Mouse (Mus musculus): ENCODE measurements around the gene Macf1. TPM values are rescaled to one million over a fixed set of nuclear protein-coding genes. Genes with fewer than 3 reads are reported as not detected.
"Not testable (repeated sequence)": the region's sequence is repeated elsewhere in the genome, so short reads cannot be mapped to it uniquely, and the experiment has no call there.

The Macf1 gene
- total RNA-seq, 2 experiments from 2014 or later = 55.6 to 75.8 TPM

DNA sequence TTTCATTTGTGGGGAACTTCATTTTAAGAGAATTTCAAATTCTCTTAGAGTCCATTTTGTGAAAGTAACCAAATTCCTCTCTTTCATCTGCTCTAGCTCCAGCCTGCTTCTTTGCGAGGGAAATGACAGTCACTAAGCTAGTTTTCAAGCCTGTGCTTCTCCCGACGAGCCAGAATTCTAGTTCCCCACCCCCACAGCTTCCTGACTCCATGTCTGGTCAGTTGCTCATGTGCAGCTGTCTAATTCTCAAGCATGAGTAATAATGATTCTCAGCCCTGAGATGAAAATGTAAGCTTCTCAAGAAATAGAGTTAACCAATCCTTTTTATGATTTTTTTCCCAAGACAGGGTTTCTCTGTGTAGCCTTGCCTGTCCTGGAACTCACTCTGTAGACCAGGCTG is 236.9 kb downstream of the Macf1 start:
- no peak for DNase-seq

GRCm38 (mm10) chr4:123446754-123447153 is 237.4 kb downstream of the Macf1 start:
- DNase-seq = no peak

DNA sequence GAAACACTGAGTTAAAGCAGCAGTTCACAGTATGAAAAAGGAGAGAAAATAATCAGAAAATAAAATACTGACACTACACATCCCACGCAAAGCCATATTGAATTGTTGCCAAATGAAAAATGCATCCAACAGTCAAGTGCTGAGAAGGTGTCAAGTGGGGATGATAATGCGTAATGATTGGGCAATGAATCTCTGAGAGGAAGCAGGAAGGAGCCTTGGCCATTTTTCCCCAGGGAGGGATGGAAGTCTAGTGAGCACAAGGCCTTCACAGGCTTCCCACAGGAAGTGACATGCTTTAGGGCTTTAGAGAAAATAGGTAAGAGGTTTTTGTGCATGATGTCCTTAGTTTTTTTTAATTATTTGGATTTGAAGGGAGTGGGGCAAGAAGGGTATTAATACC is 237.9 kb downstream of the Macf1 start:
- not testable (repeated sequence) for DNase-seq

- peak; percentile 63 for DNase-seq
Measured at GRCm38 (mm10) chr4:123438414-123438813, 245.7 kb downstream of the Macf1 start.

GRCm38 (mm10) chr4:123433171-123433570 is 251.0 kb downstream of the Macf1 start:
- DNase-seq = no peak

DNA sequence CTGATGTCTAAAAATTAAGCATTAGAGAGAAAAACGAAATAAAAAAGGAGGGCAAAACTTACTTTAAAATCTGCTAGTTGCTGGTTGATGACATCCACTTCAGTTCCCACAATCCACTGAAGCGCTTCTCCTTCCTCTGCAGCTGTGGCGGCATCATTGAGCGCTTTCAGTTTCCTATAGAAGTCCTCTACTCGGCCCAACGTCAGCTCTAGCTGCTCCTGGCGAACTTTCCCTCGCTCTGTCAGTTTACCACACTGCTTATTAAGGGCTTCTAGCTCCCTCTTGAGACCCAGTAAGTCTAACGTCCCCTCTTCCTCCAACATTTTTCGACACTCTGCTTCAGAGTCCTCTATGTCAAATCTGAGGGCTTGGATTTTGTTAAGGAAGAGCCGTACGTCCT is 252.2 kb downstream of the Macf1 start:
- DNase-seq = no peak

DNA sequence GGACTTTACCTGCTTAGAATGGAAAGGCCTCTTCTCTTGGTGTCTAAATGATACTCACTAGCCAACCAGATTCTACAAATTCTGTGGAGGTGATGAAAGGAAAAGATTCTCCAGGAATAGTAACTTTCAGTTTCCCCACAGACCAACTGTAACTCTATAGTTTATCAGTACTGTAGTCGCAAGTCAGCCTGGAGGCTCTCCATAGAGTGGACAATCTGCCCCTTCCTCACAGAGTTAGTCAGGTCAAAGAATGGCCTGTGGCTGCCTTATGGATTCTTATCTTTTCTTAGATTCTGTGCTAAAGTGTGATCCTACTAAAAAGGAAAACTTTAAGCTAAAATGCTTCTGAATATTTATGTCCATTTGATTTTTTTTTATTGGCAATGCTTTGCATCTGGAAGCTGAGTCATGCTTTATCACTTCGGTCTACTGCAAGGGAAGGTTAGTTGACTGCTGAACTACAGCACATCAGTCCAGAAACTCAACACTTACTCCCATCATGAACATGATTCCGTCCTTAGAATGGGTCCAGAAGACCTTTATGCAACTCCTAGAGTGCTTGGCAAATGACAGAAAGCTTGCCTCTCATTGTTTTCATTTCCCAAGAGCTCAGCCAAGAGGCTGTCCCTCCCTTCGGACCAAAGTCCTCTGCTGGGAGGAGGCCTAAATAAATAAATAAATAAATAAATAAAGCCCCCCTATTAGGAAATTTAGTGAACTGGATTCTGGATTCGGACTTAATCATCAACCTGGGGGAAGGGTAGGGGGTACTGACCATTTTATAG is 256.1 kb downstream of the Macf1 start:
- DNase-seq = no peak

DNA sequence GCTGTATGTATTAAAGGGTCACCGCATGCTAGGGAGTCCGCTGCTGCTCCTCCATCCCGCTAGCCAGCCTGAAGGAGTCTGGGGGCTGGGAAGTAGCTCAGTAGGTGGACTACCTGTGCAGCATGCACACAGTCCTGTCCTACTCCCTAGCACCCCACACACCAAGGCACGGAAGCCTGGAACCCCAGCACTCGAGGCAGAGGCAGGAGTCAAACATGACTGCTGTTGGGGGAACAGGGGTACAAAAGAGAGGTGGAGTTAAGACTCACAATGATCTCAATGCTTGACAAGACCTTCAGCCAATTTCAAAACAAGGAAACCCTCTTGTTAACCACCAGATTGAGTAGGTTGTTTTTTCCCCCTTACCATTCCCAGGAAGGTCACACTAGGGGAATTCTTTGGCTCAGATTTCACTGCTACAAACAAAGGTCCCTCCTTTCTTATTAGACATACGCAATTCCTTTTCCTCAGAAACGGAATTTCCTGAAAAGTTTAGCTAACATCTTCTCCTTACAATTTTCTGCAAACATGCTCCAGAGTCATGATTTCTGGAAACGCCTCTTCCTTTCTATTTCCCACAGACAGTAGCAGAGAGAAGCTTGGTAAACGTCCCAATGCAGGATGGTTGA is 256.8 kb downstream of the Macf1 start:
- DNase-seq = no peak

DNA sequence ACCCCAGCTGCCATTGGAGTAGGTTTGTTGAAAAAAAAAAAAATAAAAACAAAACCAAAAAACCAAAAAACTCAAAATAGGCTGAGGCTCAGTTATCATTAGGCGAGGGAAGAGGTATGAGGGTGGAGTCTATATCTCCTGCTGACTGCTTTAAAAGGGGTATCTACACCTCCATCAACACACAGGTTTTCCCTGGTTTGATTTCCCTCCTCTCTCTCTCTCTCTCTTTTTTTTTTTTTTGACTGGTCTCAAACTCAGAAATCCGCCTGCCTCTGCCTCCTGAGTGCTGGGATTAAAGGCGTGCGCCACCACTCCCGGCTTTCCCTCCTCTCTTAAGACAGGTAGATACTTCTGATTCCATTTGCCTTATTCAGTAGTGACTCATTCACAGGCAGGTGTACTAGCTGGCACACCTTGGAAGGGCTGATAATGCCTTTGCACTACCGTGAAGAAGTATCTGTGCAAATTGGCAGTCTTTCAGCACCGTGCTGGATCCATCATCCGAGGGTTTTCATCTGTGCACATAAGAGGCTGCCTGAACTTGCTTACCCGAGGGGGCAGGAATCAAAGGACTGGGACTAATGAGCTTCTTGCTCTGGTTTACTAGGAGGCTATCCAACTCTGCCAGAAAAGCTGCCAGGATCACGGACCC is 257.6 kb downstream of the Macf1 start:
- DNase-seq = no peak

- no peak for DNase-seq
Measured at GRCm38 (mm10) chr4:123425672-123426272, 258.4 kb downstream of the Macf1 start.

DNA sequence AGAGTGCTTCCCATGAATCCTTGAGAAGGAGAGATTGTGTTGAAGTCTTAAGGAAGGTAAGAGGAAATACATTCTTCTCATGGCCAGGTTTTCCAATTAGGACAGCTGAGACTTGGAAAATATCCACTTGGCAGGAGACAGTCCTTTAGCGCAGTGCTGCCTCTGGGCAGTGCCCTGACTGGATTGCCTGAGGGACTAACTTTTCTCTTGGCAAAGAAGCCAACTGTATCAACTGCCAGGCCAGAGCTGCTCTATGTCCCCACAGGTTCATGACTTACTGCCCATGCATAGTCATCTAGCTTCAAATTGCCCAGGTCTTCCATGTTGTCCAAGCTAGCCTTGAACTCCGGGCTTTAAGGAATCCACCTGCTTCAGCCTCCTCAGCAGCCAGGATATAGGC is 260.1 kb downstream of the Macf1 start:
- no peak for DNase-seq

DNA sequence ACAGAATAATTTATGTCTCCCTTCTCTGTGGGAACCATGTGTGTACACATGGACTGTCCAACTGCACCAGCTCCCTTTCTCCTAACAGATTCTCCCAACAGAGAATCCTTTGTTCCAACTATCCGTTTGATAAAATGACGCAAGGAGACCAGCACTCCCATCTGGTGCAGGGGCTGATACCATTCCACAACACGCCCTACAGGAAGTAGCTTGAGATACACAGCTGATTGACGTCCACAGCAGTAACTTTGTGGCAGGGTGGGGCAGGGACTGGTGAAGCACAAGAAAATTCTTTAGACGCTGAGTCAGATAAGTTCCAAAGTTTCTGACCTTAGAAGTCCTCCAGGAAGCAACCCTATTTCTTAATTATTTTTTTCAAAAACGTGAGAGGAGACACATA is 261.3 kb downstream of the Macf1 start:
- peak; percentile 32 for DNase-seq

DNA sequence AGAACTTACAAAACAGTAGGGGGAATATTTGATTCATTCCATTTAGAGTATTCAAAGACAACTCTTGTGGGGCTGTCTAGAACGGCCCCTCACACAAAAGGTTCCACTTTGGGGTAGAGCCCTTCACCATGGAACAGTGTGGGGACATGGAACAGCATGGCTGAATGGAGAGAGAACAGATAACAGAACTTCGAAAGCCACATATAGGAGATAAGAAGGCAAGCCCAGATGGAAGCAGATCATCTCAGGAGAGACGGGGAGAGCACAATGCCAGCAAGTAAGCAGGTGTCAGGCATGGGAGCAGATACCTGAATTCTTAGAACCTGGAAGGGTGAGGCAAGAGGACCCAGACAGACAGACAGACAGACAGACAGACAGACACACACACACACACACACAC is 266.1 kb downstream of the Macf1 start:
- DNase-seq = no peak

DNA sequence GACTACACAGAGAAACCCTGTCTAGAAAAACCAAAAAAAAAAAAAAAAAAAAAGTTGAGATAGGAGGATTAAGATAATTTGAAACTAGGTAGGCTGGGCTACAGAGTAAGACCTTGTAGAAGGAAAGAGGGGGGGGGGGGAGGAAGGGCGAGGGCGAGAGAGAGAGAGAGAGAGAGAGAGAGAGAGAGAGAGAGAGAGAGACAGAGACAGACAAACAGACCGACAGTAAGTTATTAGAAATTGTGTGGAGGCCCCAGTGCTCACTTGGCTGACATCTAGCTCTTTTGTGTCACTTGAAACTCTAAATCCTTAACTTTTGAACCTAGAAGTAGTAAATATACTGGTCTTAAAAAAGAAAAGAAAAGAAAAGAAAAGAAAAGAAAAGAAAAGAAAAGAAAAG is 266.7 kb downstream of the Macf1 start:
- no peak for DNase-seq

DNA sequence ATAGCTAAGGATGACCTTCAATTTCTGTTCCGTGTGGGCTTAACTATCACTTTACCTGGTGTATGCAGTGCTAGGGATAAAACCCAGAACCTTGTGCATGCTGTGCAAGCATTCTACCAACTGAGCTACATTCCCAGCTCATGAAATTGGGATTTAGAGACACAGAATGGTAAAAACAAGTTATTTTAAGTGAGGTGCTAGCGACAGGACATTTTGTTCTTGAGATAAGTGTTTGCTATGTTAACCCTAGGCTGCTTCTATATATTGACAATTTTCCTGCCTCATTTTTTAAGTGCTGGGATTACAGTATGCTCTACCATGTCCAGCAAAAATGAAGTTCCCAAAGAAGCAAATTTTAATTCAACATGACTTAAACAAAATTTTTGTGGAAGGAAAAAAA is 267.3 kb downstream of the Macf1 start:
- DNase-seq = no peak

GRCm38 (mm10) chr4:123415566-123415965 is 268.6 kb downstream of the Macf1 start:
- no peak for DNase-seq

DNA sequence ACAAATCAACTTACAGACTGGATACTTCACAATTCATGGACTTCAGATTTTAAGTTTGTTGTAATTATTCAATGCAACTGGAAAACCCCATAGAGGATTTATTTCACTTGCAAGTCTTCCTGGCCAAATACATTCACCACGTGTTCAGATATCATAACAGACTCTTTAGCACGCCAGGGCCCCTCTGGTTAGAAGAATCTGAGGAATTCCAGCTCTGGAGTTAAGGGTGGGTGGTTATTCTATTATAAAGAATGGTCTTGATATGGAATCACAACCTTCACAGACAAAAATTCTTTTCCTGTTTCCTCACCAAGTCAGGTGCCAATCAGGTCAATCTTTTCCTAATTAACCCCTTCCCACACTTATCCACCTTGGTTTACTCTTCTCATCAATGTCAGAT is 270.3 kb downstream of the Macf1 start:
- DNase-seq = no peak

GRCm38 (mm10) chr4:123412981-123413380 is 271.2 kb downstream of the Macf1 start:
- DNase-seq = no peak

- peak; percentile 40 for DNase-seq
Measured at GRCm38 (mm10) chr4:123412528-123412878, 271.7 kb downstream of the Macf1 start.

DNA sequence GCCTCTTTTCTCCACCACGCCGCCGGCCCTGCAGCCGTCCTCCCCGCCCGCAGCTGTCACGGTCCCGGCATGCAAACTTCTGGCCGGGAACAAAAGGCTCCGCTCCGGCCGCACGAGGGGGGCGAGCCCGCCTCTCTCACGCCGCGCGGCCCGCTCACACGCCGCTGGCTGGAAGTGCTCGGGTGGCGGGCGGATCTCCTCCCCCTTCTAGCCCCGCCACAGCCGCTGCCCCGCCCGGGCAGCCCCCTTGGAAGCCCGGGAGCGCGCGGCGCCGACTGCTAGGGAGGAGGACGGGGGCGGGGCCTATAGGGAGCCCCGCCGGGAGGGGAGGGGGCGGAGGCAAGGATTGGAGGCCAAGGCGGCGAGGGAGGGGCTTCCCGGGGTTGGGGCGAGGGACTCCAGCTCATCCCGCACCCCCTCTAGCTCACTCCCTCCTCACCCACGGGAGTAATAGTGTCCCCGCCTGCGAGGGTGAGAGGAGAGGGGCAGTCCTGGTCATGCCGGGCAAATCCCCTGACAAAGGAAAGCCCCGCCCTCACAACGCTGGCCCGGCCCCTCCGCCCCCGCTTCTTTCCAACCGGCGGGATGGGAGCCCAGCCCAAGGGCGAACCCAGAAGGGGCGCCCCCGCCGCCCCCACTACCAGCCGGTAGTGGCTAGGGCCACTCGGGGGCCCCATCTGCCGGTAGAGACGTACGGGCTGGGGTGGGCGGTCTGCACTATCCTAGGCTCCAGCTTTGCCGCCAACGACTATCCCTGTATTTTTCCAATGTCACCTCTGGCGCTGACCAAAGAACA is 272.2 kb downstream of the Macf1 start:
- peak; percentile 92 for DNase-seq

- DNase-seq = no peak
Measured at GRCm38 (mm10) chr4:123411006-123411731, 273.0 kb downstream of the Macf1 start.

DNA sequence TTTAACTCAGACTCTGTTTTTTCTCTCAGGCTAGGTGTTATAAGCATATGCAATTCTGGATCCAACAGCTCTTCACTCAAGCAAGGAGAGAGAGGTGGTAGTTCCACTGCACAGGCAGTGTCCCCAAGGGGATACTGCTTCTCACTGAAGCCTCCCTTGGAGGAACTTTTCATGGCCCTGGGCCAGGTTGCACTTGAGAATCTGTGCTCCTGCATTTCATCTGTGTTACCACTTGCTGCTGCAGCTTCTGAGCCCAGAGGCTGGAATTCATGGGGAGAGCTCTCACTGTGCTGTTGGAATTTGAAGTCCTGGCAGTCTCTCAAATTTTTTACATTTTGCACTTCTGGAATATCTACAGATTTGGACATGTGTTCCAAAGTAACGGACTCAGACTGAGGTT is 274.4 kb downstream of the Macf1 start:
- DNase-seq = no peak
